Mouse (Mus musculus): ENCODE results near the gene Adamts9. TPM values are rescaled to one million over a fixed set of nuclear protein-coding genes. Genes with fewer than 3 reads are reported as not detected.

Gene Adamts9
- polyA plus RNA-seq, 1 experiment: 12.4 TPM

DNA sequence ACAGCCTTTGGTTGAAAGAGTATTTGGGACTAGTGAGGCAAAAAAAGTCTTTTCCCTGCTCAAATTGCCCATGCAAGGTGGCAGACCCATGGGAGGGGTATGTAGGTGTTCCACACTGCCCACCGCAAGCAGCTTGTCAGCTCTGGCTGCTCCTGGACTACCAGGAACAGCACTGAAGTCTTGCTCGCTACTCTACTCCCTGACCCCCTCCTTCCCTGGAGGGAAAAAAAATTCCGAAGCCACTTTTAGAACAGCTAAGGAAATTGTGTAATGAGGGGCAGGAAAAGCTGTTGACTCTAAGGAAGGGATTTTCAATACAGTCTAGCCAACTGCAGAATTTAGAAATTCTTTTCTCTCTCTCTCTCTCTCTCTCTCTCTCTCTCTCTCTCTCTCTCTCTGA lies 24.9 kb upstream of the Adamts9 start:
- TF ChIP-seq POLR2A (IDR thresholded peaks at IDR 0.05; ENCODE audit: low read depth, low read length) (no peak), CTCF (IDR thresholded peaks at IDR 0.05; ENCODE audit: borderline replicate concordance, insufficient read depth, low read length) (no peak)
- H3K27ac ChIP-seq (ENCODE audit: insufficient read depth, low read length): no peak overlapping the region
- no peak overlapping the region for H3K4me3 ChIP-seq (ENCODE audit: insufficient read depth, low read length)
- no peaks in the 10 kb centered on the region for H3K4me1 ChIP-seq (ENCODE audit: control insufficient read depth, insufficient read depth, low read length)

DNA sequence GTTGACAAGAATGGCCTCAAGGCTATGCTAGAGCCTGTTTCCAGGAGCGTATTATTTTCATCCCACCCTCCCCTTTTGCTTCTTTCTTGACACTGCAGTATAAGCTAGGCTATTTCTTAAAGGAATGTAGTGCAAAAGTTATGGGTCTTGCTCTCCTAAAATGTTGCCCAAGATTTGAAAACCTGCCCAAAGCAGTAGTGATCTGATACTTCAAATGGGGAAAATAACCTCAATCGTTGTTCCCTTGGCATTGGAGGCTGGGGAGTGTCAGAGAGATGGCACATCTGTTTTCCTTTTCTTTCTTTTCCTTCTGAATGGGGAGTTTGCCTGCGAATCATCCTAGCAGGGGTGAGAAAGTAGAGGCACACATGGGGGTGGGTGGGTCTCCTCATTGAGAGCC lies 19.7 kb upstream of the Adamts9 start:
- Histone ChIP-seq H3K4me1 (ENCODE audit: control insufficient read depth, insufficient read depth, low read length) (no peaks in the 10 kb centered on the region), H3K4me3 (ENCODE audit: insufficient read depth, low read length) (no peak overlapping the region), H3K27ac (ENCODE audit: insufficient read depth, low read length) (no peak overlapping the region)
- TF ChIP-seq CTCF (IDR thresholded peaks at IDR 0.05; ENCODE audit: borderline replicate concordance, insufficient read depth, low read length): no peak

DNA sequence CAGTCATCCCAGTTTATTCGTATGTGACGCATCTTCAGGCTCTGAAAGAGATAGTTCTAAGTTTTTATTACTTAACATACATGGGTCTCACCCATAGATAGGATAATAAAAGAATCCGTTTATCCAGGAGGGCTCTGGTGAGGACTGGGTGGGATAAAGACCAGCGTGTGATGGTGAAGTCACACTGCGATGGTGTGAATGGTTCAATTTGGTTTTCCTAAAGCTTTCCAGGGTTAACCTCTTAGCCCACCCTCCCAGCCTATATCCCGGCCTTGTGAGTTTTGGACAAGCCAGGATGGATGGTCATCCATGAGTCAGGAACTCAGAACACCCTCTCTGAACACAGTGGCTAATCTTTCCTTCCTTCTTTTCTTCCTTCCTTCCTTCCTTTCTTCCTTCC lies 17.7 kb upstream of the Adamts9 start:
- TF ChIP-seq POLR2A (IDR thresholded peaks at IDR 0.05; ENCODE audit: low read depth, low read length) (no peak), CTCF (IDR thresholded peaks at IDR 0.05; ENCODE audit: borderline replicate concordance, insufficient read depth, low read length) (no peak)
- Histone ChIP-seq H3K27ac (ENCODE audit: insufficient read depth, low read length) (no peak overlapping the region), H3K4me1 (ENCODE audit: control insufficient read depth, insufficient read depth, low read length) (no peaks in the 10 kb centered on the region), H3K4me3 (ENCODE audit: insufficient read depth, low read length) (no peak overlapping the region)

DNA sequence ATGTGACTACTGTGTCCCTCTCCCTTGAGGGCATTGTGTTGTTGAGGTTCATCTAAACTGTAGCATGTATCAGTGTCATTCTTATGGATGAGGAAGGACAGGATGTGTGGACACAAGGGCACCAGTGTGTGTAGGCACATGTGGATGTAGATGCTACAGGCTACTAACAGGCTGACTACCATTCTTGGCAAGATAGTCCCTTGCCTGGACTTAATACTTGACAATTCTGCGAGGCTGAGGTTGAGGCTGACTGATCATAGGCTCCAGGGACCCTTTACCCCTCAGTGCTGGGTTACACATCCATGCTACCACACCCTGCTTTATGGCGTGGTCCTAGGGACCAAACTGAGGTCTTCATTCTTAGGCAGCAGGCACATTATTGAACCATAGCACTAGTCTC lies 16.1 kb upstream of the Adamts9 start:
- H3K27ac ChIP-seq (ENCODE audit: insufficient read depth, low read length): no peak overlapping the region
- no peak for TF ChIP-seq POLR2A (IDR thresholded peaks at IDR 0.05; ENCODE audit: low read depth, low read length)
- TF ChIP-seq CTCF (IDR thresholded peaks at IDR 0.05; ENCODE audit: borderline replicate concordance, insufficient read depth, low read length): no peak
- H3K4me1 ChIP-seq (ENCODE audit: control insufficient read depth, insufficient read depth, low read length): no peaks in the 10 kb centered on the region
- no peak overlapping the region for H3K4me3 ChIP-seq (ENCODE audit: insufficient read depth, low read length)

DNA sequence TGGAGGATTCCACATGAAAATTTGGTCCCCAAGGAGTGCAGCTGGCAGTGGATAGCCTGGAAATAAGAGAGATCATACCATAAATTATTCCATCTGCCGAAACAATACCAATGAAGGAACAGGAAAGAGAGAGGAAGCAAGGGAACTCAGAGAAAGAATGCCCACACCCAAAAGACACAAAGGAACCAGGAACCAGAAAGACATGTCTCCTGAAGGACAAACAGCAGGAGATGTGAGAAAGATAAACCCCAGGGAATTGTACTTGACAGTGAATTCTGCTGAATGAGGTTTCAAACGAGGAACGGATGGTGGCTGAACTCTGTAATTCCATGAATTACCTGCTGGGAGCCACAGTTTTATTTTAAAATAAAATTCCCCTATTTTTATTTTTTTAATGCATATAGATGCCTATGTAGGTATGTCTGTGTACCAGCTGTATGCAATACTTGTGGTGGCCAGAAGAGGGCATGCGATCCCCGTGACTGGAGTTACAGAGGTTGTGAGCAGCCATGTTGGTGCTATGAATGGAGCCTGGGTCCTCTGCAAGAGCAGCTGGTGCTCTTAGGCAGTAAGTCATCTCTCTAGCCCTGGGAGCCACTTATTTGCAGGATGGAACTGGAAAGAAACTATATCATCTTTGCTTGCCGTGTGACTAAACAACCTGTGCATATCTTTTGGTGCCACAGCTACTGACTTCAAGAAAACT lies 4.2 kb upstream of the Adamts9 start:
- Histone ChIP-seq H3K4me3 (ENCODE audit: insufficient read depth, low read length) (no peak overlapping the region), H3K4me1 (ENCODE audit: control insufficient read depth, insufficient read depth, low read length) (no peaks in the 10 kb centered on the region), H3K27ac (ENCODE audit: insufficient read depth, low read length) (no peak overlapping the region)
- TF ChIP-seq CTCF (IDR thresholded peaks at IDR 0.05; ENCODE audit: borderline replicate concordance, insufficient read depth, low read length): no peak
- TF ChIP-seq POLR2A (IDR thresholded peaks at IDR 0.05; ENCODE audit: low read depth, low read length): no peak

- H3K27ac ChIP-seq (ENCODE audit: insufficient read depth, low read length): no peak overlapping the region
- TF ChIP-seq CTCF (IDR thresholded peaks at IDR 0.05; ENCODE audit: borderline replicate concordance, insufficient read depth, low read length) (no peak), POLR2A (IDR thresholded peaks at IDR 0.05; ENCODE audit: low read depth, low read length) (no peak)
- no peak overlapping the region for H3K4me3 ChIP-seq (ENCODE audit: insufficient read depth, low read length)
- H3K4me1 ChIP-seq (ENCODE audit: control insufficient read depth, insufficient read depth, low read length): no peaks in the 10 kb centered on the region
These were observed 1.4 kb upstream of the Adamts9 start for GRCm38 (mm10) chr6:92944711-92945110.

GRCm38 (mm10) chr6:92944048-92944685 lies 875 bp upstream of the Adamts9 start:
- Histone ChIP-seq H3K27ac (ENCODE audit: insufficient read depth, low read length) (no peak overlapping the region), H3K4me3 (ENCODE audit: insufficient read depth, low read length) (peak overlapping the region; percentile 54; the same call in 1 of the 2 replicates), H3K4me1 (ENCODE audit: control insufficient read depth, insufficient read depth, low read length) (no peaks in the 10 kb centered on the region)
- no peak for TF ChIP-seq POLR2A (IDR thresholded peaks at IDR 0.05; ENCODE audit: low read depth, low read length)
- no peak for TF ChIP-seq CTCF (IDR thresholded peaks at IDR 0.05; ENCODE audit: borderline replicate concordance, insufficient read depth, low read length)

GRCm38 (mm10) chr6:92941756-92942420 lies 1.4 kb downstream of the Adamts9 start:
- TF ChIP-seq POLR2A (IDR thresholded peaks at IDR 0.05; ENCODE audit: low read depth, low read length): no peak; the same call in 1 of the 2 replicates
- TF ChIP-seq CTCF (IDR thresholded peaks at IDR 0.05; ENCODE audit: borderline replicate concordance, insufficient read depth, low read length): no peak
- Histone ChIP-seq H3K4me1 (ENCODE audit: control insufficient read depth, insufficient read depth, low read length) (no peaks in the 10 kb centered on the region), H3K4me3 (ENCODE audit: insufficient read depth, low read length) (peak overlapping the region; percentile 54), H3K27ac (ENCODE audit: insufficient read depth, low read length) (no peak overlapping the region)

DNA sequence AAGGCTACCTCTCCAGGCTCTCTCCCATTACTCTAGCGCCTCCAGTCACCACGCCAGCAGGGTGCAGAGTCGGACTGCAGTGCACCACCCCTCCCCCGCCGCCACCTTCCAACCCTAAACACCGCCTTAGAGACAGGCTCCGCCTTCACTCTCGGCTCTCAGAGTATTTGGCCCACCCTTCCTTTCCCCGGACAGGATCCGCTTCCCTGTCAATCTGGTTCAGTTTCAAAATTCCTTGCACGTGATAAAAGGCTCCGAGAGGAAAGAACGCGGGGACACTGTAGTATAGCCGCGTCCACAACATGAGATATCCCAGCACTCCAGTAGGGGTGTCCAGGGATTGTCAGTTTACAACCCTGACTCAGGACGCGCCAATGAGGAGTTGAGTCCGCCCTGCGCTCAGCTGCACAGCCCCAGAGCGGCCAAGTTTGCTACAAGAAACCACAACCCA lies 2.0 kb downstream of the Adamts9 start:
- no peaks in the 10 kb centered on the region for H3K4me1 ChIP-seq (ENCODE audit: control insufficient read depth, insufficient read depth, low read length)
- H3K4me3 ChIP-seq (ENCODE audit: insufficient read depth, low read length): peak overlapping the region; percentile 54
- peak; percentile 72; the same call in 1 of the 2 replicates for TF ChIP-seq CTCF (IDR thresholded peaks at IDR 0.05; ENCODE audit: borderline replicate concordance, insufficient read depth, low read length)
- no peak for TF ChIP-seq POLR2A (IDR thresholded peaks at IDR 0.05; ENCODE audit: low read depth, low read length)
- no peak overlapping the region for H3K27ac ChIP-seq (ENCODE audit: insufficient read depth, low read length)
